In the genomic region with DNA sequence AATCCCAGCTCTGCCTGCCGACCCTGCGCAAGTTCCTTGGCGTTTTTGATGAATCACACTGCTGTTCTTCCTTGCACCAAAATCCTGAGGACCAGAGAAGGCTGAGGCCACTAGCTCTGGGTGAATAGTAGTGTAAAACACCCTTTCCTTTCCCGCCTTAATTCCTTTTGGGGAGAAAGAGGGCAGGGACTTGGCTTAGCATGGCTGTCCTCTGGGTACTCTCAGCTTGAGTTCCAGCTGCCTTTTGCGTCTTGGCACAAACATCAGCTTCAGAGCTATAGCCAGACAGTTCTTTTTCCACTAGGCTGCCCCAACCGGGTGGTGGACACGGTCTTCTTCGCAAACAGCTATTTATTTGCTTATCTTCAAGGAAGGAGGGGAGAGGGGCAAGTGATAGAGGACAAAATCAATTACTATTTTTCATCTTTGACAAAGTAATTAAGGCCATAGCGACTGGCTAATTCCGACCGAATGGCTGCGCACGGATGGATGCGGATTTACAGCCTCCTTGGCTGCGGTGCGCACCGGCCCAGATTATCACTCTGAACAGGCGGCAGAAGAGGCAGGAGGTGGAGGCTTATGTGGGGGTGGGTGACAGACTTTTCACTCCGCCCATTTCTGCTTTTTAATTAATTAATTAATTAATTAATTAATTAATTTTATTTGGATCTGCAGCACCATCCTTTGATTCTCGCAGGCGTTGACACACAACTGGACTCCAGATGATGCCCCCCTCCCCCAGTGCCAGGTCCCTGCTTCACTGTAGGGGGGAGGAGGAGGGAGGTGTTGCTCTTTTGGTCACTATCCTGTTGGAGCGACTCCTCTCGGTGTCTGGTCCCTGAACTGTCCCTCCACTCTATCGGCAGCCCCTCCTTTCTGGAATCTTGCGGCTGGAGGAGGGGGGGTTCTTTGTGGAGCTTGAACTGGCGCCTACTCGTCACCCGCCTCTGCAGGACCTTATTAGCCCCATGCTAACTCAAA, we compare ENCODE assay signal across 16 mouse cellular contexts. TPM values are rescaled to one million over a fixed set of nuclear protein-coding genes. Genes with fewer than 3 reads are reported as not detected.
DNase-seq lines count a peak whose midpoint lies in the region; ATAC-seq and TF ChIP-seq lines count a peak whose summit lies in the region.
"Had no signal": no experiment of that assay in that cellular context is flagged by ENCODE, and none has a peak within 500 bp of the region (broad histone marks: within the 10 kb centered on the region; RNA-seq: fewer than 3 reads in every experiment).

No protein-coding gene starts in this region.

- no peaks in the 10 kb centered on the region for H3K9me3 ChIP-seq in kidney, embryonic 14.5 days (ENCODE audit: control insufficient read depth, low read length)
- no peaks in the 10 kb centered on the region for H3K9me3 ChIP-seq in ES-Bruce4 (replicated peaks; ENCODE audit: control insufficient read depth, insufficient read depth, low read length, poor library complexity, severe bottlenecking)
- no peaks in the 10 kb centered on the region for H3K9me3 ChIP-seq in hindbrain, embryonic 13.5 days
- H3K9me3 ChIP-seq: embryonic facial prominence, embryonic 12.5 days; limb, embryonic 10.5 days; liver, embryonic 15.5 days had no signal

- no peak for DNase-seq in kidney, adult 9 months
- peak; percentile 36 for DNase-seq in neural tube, embryonic 10.5 days (ENCODE audit: extremely low spot score, low spot score)
- DNase-seq in frontal cortex, postnatal 25 days (ENCODE audit: low spot score in 2 of 2) = no peak
- DNase-seq in left cerebral cortex, adult 11 months (ENCODE audit: low spot score) = no peak
- DNase-seq: cerebellum, adult 8-10 months; lung, postnatal 36 days had no signal

- H3K27ac ChIP-seq in kidney, embryonic 14.5 days (ENCODE audit: low read depth, low read length) = no peak overlapping the region
- H3K27ac ChIP-seq in ES-Bruce4 (ENCODE audit: insufficient read depth, low read length) = no peak overlapping the region
- peak overlapping the region; percentile 95 for H3K27ac ChIP-seq in hindbrain, embryonic 13.5 days
- H3K27ac ChIP-seq: embryonic facial prominence, embryonic 12.5 days; limb, embryonic 10.5 days; liver, embryonic 15.5 days had no signal

- 0 out of 2 replicates have a peak overlapping the region, but pooled peaks have one; percentile 3 for H3K4me3 ChIP-seq in kidney, embryonic 14.5 days (ENCODE audit: low read length)
- 0 out of 2 replicates have a peak overlapping the region, but pooled peaks have one; percentile 6 for H3K4me3 ChIP-seq in ES-Bruce4 (ENCODE audit: low read depth, low read length)
- peak overlapping the region; percentile 51 for H3K4me3 ChIP-seq in hindbrain, embryonic 13.5 days
- H3K4me3 ChIP-seq: embryonic facial prominence, embryonic 12.5 days; limb, embryonic 10.5 days; liver, embryonic 15.5 days had no signal

- no peaks in the 10 kb centered on the region for H3K36me3 ChIP-seq in kidney, embryonic 14.5 days (ENCODE audit: control insufficient read depth, insufficient read depth, low read length)
- H3K36me3 ChIP-seq in ES-Bruce4 (ENCODE audit: control insufficient read depth, insufficient read depth, low read length, poor library complexity, severe bottlenecking) = no peaks in the 10 kb centered on the region
- H3K36me3 ChIP-seq in hindbrain, embryonic 13.5 days = no peaks in the 10 kb centered on the region
- H3K36me3 ChIP-seq: embryonic facial prominence, embryonic 12.5 days; limb, embryonic 10.5 days; liver, embryonic 15.5 days had no signal

- no peak overlapping the region for H3K4me2 ChIP-seq in kidney, embryonic 14.5 days (replicated peaks; ENCODE audit: low read depth, low read length)
- H3K4me2 ChIP-seq in hindbrain, embryonic 13.5 days = peak overlapping the region; percentile 60
- H3K4me2 ChIP-seq: embryonic facial prominence, embryonic 12.5 days; liver, embryonic 15.5 days had no signal

- H3K27me3 ChIP-seq in kidney, embryonic 14.5 days (ENCODE audit: control insufficient read depth, insufficient read depth, low read length) = peaks cover 85% of the 10 kb centered on the region
- peaks cover 12% of the 10 kb centered on the region for H3K27me3 ChIP-seq in ES-Bruce4 (ENCODE audit: control insufficient read depth, insufficient read depth, low read length, poor library complexity, severe bottlenecking)
- H3K27me3 ChIP-seq in hindbrain, embryonic 13.5 days = peaks cover 87% of the 10 kb centered on the region

- H3K4me1 ChIP-seq in kidney, embryonic 14.5 days (ENCODE audit: control insufficient read depth, insufficient read depth, low read length) = no peaks in the 10 kb centered on the region
- no peaks in the 10 kb centered on the region for H3K4me1 ChIP-seq in ES-Bruce4 (ENCODE audit: control insufficient read depth, insufficient read depth, low read length)
- peaks cover 30% of the 10 kb centered on the region for H3K4me1 ChIP-seq in hindbrain, embryonic 13.5 days (replicated peaks)
- H3K4me1 ChIP-seq: embryonic facial prominence, embryonic 12.5 days; liver, embryonic 15.5 days had no signal

- TF ChIP-seq EP300 in ES-Bruce4 (IDR thresholded peaks at IDR 0.05; ENCODE audit: insufficient read depth, low read depth, low read length) = no peak

- WGBS in kidney, embryonic 14.5 days = 2% methylated on average over 28 of the region's 28 CpGs
- 2% methylated on average over 28 of the region's 28 CpGs for WGBS in hindbrain, embryonic 13.5 days

- H3K9ac ChIP-seq in kidney, embryonic 14.5 days (ENCODE audit: low read depth, low read length) = no peak overlapping the region
- H3K9ac ChIP-seq in ES-Bruce4 (ENCODE audit: low read depth, poor library complexity, severe bottlenecking) = no peak overlapping the region
- H3K9ac ChIP-seq in hindbrain, embryonic 13.5 days = peak overlapping the region; percentile 67
- H3K9ac ChIP-seq: embryonic facial prominence, embryonic 12.5 days; liver, embryonic 15.5 days had no signal

- no peak for TF ChIP-seq CTCF in ES-Bruce4 (IDR thresholded peaks at IDR 0.05; ENCODE audit: low read depth, low read length)

- no peak for TF ChIP-seq POLR2A in ES-Bruce4 (IDR thresholded peaks at IDR 0.05; ENCODE audit: insufficient read depth, low read length)

- ATAC-seq in kidney, embryonic 14.5 days (ENCODE audit: low FRiP score, low TSS enrichment) = no peak
- peak; percentile 25; the same call in 1 of the 2 replicates for ATAC-seq in hindbrain, embryonic 13.5 days (ENCODE audit: low FRiP score)
- ATAC-seq: forebrain, embryonic 16.5 days had no signal

RNA-seq across cellular contexts. Expression of a gene that starts 2.5 kb away (rescaled TPM):
- polyA plus RNA-seq in kidney, embryonic 14.5 days (2014; fragmentation: Nextera tagmentation; extraction: Ambion mirVana) = not detected in 2 replicates
- polyA plus RNA-seq in ES-Bruce4 (2011; ENCODE audit: insufficient read depth, insufficient read length, low read depth, missing spikeins) = not detected in 2 replicates
- polyA plus RNA-seq in hindbrain, embryonic 13.5 days (2015; fragmentation: Nextera tagmentation; extraction: Ambion mirVana) = 12.5 and 13.0 TPM in 2 replicates
- polyA plus RNA-seq: forebrain, embryonic 16.5 days; heart, embryonic 14.5 days; intestine, embryonic 14.5 days; limb, embryonic 10.5 days; liver, embryonic 15.5 days; thymus, postnatal 0 days had no signal

Comparison
In these comparisons a context has a peak if more than half of its experiments do, and no peak if none do; other contexts are left out.
1. RNA of a gene that starts 2.5 kb away (polyA plus RNA-seq): 12.5 to 13.0 TPM in hindbrain, embryonic 13.5 days; not detected in kidney, embryonic 14.5 days and not detected in ES-Bruce4; every median in the first group is over 10 times any median in the second.
2. Peak in every context shown above with its lines, with median percentiles within 50 percentile points of each other: H3K4me3 ChIP-seq.